Mouse (Mus musculus): Measurements from ENCODE around the gene Gm20481. TPM values are rescaled to one million over a fixed set of nuclear protein-coding genes. Genes with fewer than 3 reads are reported as not detected.
A peak's percentile ranks its signal among the peaks of the same experiment; 100 is the strongest.

Gene Gm20481
- total and polyA plus RNA-seq, 2 experiments from 2014 or later: not detected

- Histone ChIP-seq H3K4me3 (ENCODE audit: low read depth, low read length) (peak overlapping the region; percentile 66), H3K4me1 (ENCODE audit: insufficient read depth, low read length) (0 out of 2 replicates have a peak, but pooled peaks cover 3% of the 10 kb centered on the region), H3K4me2 (ENCODE audit: low read depth, low read length, poor library complexity, severe bottlenecking) (peak overlapping the region; percentile 94), H3K9me3 (ENCODE audit: low read length) (no peaks in the 10 kb centered on the region), H3K36me3 (ENCODE audit: insufficient read depth, low read length) (peaks cover 16% of the 10 kb centered on the region), H3K27me3 (ENCODE audit: insufficient read depth, low read length) (no peaks in the 10 kb centered on the region), H3K27ac (ENCODE audit: low read depth, low read length) (peak overlapping the region; percentile 69), H3K9ac (replicated peaks; ENCODE audit: low read length, poor library complexity, severe bottlenecking) (peak overlapping the region; percentile 81)
- ATAC-seq (ENCODE audit: low FRiP score): peak; percentile 28
- no peak for TF ChIP-seq CTCF (IDR thresholded peaks at IDR 0.05)
- 10% methylated on average over 14 of the region's 14 CpGs for WGBS
- peak; percentile 50 for DNase-seq (ENCODE audit: low spot score)
These were observed 38.0 kb upstream of the Gm20481 start for GRCm38 (mm10) chr17:34931735-34932098.

GRCm38 (mm10) chr17:34932287-34932686, 37.4 kb upstream of the Gm20481 start:
- Histone ChIP-seq H3K27ac (ENCODE audit: low read depth, low read length) (no peak overlapping the region), H3K4me1 (ENCODE audit: insufficient read depth, low read length) (0 out of 2 replicates have a peak, but pooled peaks cover 3% of the 10 kb centered on the region), H3K4me3 (ENCODE audit: low read depth, low read length) (peak overlapping the region; percentile 66), H3K27me3 (ENCODE audit: insufficient read depth, low read length) (no peaks in the 10 kb centered on the region), H3K9me3 (ENCODE audit: low read length) (no peaks in the 10 kb centered on the region), H3K4me2 (ENCODE audit: low read depth, low read length, poor library complexity, severe bottlenecking) (peak overlapping the region; percentile 94), H3K9ac (replicated peaks; ENCODE audit: low read length, poor library complexity, severe bottlenecking) (peak overlapping the region; percentile 81), H3K36me3 (ENCODE audit: insufficient read depth, low read length) (peaks cover 16% of the 10 kb centered on the region)
- DNase-seq (ENCODE audit: low spot score): no peak
- no peak for ATAC-seq (ENCODE audit: low FRiP score)
- 89% methylated on average over 8 of the region's 8 CpGs for WGBS
- no peak for TF ChIP-seq CTCF (IDR thresholded peaks at IDR 0.05)

GRCm38 (mm10) chr17:34934031-34934430, 35.7 kb upstream of the Gm20481 start:
- no peak overlapping the region for H3K9ac ChIP-seq (replicated peaks; ENCODE audit: low read length, poor library complexity, severe bottlenecking)
- no peak overlapping the region for H3K4me2 ChIP-seq (ENCODE audit: low read depth, low read length, poor library complexity, severe bottlenecking)
- no peaks in the 10 kb centered on the region for H3K9me3 ChIP-seq (ENCODE audit: low read length)
- H3K27me3 ChIP-seq (ENCODE audit: insufficient read depth, low read length): no peaks in the 10 kb centered on the region
- ATAC-seq (ENCODE audit: low FRiP score) (no peak), DNase-seq (ENCODE audit: low spot score) (no peak)
- H3K27ac ChIP-seq (ENCODE audit: low read depth, low read length): no peak overlapping the region
- H3K36me3 ChIP-seq (ENCODE audit: insufficient read depth, low read length): peaks cover 20% of the 10 kb centered on the region
- 0 out of 2 replicates have a peak, but pooled peaks cover 3% of the 10 kb centered on the region for H3K4me1 ChIP-seq (ENCODE audit: insufficient read depth, low read length)
- TF ChIP-seq CTCF (IDR thresholded peaks at IDR 0.05): no peak
- 68% methylated on average over 24 of the region's 24 CpGs for WGBS
- no peak overlapping the region for H3K4me3 ChIP-seq (ENCODE audit: low read depth, low read length)

DNA sequence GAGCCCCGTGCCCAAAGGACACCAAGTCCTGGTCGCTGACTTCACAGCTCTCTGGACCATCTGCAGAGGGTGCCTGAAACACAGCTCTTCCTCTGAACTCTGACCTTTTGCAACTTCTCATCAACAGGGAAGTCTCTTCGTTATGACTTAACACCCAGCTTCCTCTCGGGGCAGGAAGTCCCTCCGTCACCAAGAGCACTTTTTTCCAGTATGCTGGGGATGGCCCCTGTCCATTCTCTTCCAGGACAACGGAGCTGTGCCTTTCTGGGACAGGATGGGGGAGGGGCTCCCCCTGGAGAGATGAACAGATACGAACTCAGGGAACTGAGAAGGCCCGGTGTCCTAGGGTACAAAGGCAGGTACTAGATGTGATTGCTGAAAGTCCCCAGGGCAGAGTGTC, 34.9 kb upstream of the Gm20481 start:
- no peak for ATAC-seq (ENCODE audit: low FRiP score)
- Histone ChIP-seq H3K4me3 (ENCODE audit: low read depth, low read length) (no peak overlapping the region), H3K9ac (replicated peaks; ENCODE audit: low read length, poor library complexity, severe bottlenecking) (no peak overlapping the region), H3K4me1 (ENCODE audit: insufficient read depth, low read length) (0 out of 2 replicates have a peak, but pooled peaks cover 3% of the 10 kb centered on the region), H3K27ac (ENCODE audit: low read depth, low read length) (no peak overlapping the region), H3K36me3 (ENCODE audit: insufficient read depth, low read length) (peaks cover 20% of the 10 kb centered on the region), H3K4me2 (ENCODE audit: low read depth, low read length, poor library complexity, severe bottlenecking) (no peak overlapping the region), H3K9me3 (ENCODE audit: low read length) (no peaks in the 10 kb centered on the region), H3K27me3 (ENCODE audit: insufficient read depth, low read length) (no peaks in the 10 kb centered on the region)
- DNase-seq (ENCODE audit: low spot score): no peak
- TF ChIP-seq CTCF (IDR thresholded peaks at IDR 0.05): no peak
- WGBS: 57% methylated on average over 8 of the region's 8 CpGs

DNA sequence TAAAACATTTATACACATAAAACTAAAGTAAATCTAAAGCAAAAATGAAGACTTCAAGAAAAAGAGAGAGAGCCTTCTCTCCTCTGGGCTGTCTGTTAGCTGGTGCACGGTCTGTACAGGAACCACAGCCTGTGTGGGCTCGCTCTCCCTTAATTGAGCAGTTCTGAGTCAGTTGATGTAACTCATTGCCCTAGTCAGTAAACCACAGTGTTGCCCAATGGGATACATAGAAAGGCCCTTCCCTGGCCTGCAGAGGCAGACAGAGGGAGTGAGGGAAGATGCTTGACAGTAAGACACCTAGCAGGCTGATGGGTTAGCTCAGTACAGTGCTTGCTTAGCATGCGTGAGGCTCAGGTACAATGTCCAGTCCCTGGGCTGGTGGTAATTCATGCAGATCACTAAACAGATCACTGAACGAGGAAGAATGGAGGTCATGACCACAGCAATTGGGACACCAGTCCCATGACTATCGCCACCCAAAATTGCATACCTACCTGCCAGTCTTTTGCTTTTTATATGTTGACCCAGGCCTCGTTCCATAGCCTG, 31.7 kb upstream of the Gm20481 start:
- no peaks in the 10 kb centered on the region for H3K9me3 ChIP-seq (ENCODE audit: low read length)
- TF ChIP-seq CTCF (IDR thresholded peaks at IDR 0.05): no peak
- no peaks in the 10 kb centered on the region for H3K4me1 ChIP-seq (ENCODE audit: insufficient read depth, low read length)
- no peak for DNase-seq (ENCODE audit: low spot score)
- H3K4me3 ChIP-seq (ENCODE audit: low read depth, low read length): no peak overlapping the region
- peaks cover 20% of the 10 kb centered on the region for H3K36me3 ChIP-seq (ENCODE audit: insufficient read depth, low read length)
- no peak overlapping the region for H3K27ac ChIP-seq (ENCODE audit: low read depth, low read length)
- no peak overlapping the region for H3K9ac ChIP-seq (replicated peaks; ENCODE audit: low read length, poor library complexity, severe bottlenecking)
- H3K27me3 ChIP-seq (ENCODE audit: insufficient read depth, low read length): no peaks in the 10 kb centered on the region
- no peak overlapping the region for H3K4me2 ChIP-seq (ENCODE audit: low read depth, low read length, poor library complexity, severe bottlenecking)
- 87% methylated on average over 6 of the region's 6 CpGs for WGBS
- ATAC-seq (ENCODE audit: low FRiP score): no peak

DNA sequence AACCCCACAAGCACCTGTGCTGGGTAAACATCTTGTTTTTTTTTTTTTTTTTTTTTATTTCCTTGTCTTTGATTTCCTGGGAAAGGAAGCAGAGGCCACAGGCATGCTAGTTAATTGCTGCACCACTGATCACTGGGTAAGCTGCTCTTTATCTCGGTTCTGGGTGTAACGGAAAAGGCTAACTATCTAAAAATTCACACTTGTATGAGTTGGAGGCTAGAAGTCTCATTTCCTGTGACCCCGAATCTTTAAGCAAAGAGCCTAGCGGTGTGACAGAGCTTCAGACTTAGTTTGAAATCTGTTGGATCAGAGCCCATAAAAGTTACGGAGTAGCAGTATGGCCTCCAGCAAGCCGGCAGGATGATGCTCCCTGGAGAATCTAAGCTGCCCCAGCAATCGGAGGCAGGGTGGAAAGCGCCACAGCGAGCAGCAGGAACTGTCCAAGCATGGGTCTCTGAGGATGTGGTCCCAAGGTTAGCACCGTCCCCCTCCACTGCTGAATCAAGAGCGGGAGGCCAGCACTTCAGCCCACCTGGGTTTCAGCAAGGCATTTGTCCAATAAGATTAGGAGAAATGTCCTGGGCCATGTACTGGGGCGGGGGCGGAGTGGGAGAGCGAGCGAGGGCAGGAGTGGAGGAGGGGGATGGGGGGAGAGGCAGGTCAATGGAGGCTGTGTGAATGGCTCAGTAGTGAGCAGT, 28.2 kb upstream of the Gm20481 start:
- Histone ChIP-seq H3K9ac (replicated peaks; ENCODE audit: low read length, poor library complexity, severe bottlenecking) (no peak overlapping the region), H3K4me3 (ENCODE audit: low read depth, low read length) (no peak overlapping the region; the same call in 1 of the 2 replicates), H3K27ac (ENCODE audit: low read depth, low read length) (no peak overlapping the region), H3K9me3 (ENCODE audit: low read length) (no peaks in the 10 kb centered on the region), H3K4me2 (ENCODE audit: low read depth, low read length, poor library complexity, severe bottlenecking) (peak overlapping the region; percentile 32), H3K4me1 (ENCODE audit: insufficient read depth, low read length) (no peaks in the 10 kb centered on the region), H3K36me3 (ENCODE audit: insufficient read depth, low read length) (0 out of 2 replicates have a peak, but pooled peaks cover 4% of the 10 kb centered on the region), H3K27me3 (ENCODE audit: insufficient read depth, low read length) (no peaks in the 10 kb centered on the region)
- ATAC-seq (ENCODE audit: low FRiP score): no peak
- no peak for TF ChIP-seq CTCF (IDR thresholded peaks at IDR 0.05)
- no peak for DNase-seq (ENCODE audit: low spot score)
- 8% methylated on average over 15 of the region's 15 CpGs for WGBS

Data from midbrain, postnatal 0 days (tissue).